Mouse (Mus musculus) kidney, adult 2 months (tissue): ENCODE measurements around the gene Chdh. TPM values are rescaled to one million over a fixed set of nuclear protein-coding genes. Genes with fewer than 3 reads are reported as not detected.

Experiments
- DNase-seq: peaks from one replicate; pipeline ENCODE4 v3.0.0; 2021
- H3K27ac ChIP-seq: fragments of 200-500 bp; 2 replicates; pipeline ENCODE4 v1.5.1; 2012; ENCODE audit warnings: low read depth, low read length, control low read depth, inconsistent platforms; ENCODE audit not compliant: insufficient read depth
- H3K27me3 ChIP-seq: fragments of 200-500 bp; replicated peaks from 2 replicates; pipeline ENCODE4 v1.6.1; 2012; ENCODE audit warnings: mild to moderate bottlenecking, moderate library complexity, low read length, inconsistent platforms; ENCODE audit not compliant: control insufficient read depth, insufficient read depth
- H3K36me3 ChIP-seq: fragments of 200-500 bp; 2 replicates; pipeline ENCODE4 v1.6.1; 2012; ENCODE audit warnings: mild to moderate bottlenecking, moderate library complexity, low read length, inconsistent platforms; ENCODE audit not compliant: control insufficient read depth, insufficient read depth
- H3K4me1 ChIP-seq: fragments of 200-500 bp; 2 replicates; pipeline ENCODE4 v1.6.1; 2011; ENCODE audit warnings: low read length; ENCODE audit not compliant: control insufficient read depth, insufficient read depth
- H3K4me3 ChIP-seq: fragments of 200-500 bp; 2 replicates; pipeline ENCODE4 v1.5.1; 2011; ENCODE audit warnings: mild to moderate bottlenecking, low read depth, low read length, control low read depth; ENCODE audit not compliant: insufficient read depth
- CTCF ChIP-seq: fragments of 200-500 bp; conservative IDR thresholded peaks from 2 replicates; pipeline ENCODE4 v1.5.1; 2011; ENCODE audit warnings: low read depth, mild to moderate bottlenecking, control low read depth, low read length, moderate library complexity, mixed read lengths; ENCODE audit not compliant: insufficient read depth, insufficient read length
- POLR2A ChIP-seq: fragments of 200-500 bp; IDR thresholded peaks from one replicate; pipeline ENCODE4 v1.6.1; 2011; ENCODE audit warnings: low read depth, low read length, control low read depth
- WGBS: fragments of 180-500 bp; shearing (Covaris S2); methylation state at CpG from one replicate; pipeline ENCODE4 v1.1.7; 2018; 5-methylcytosine and 5-hydroxymethylcytosine counted together
- polyA plus RNA-seq: library from polyadenylated mRNA; depleted of rRNA; stranded (reverse); fragments of >200 nt; gene quantifications from 2 replicates; pipeline ENCODE4 v1.2.3, GENCODE M21; 2012

Gene Chdh
- polyA plus RNA-seq, 1 experiment, result 112 TPM

- no peak for DNase-seq
- Histone ChIP-seq H3K36me3 (peaks cover 2% of the 10 kb centered on the region; the same call in 1 of the 2 replicates), H3K27me3 (no peaks in the 10 kb centered on the region), H3K27ac (no peak overlapping the region), H3K4me3 (no peak overlapping the region), H3K4me1 (peaks cover 10% of the 10 kb centered on the region)
- 80% methylated on average over 7 of the region's 7 CpGs for WGBS
- no peak for TF ChIP-seq CTCF
- no peak for TF ChIP-seq POLR2A
Measured at GRCm38 (mm10) chr14:30043356-30043940, 34.6 kb downstream of the Chdh start.

GRCm38 (mm10) chr14:30045239-30045638 lies 36.4 kb downstream of the Chdh start:
- TF ChIP-seq CTCF (no peak), POLR2A (no peak)
- DNase-seq, result no peak
- H3K36me3 ChIP-seq, result no peaks in the 10 kb centered on the region
- WGBS, result 74% methylated on average over 10 of the region's 10 CpGs
- H3K27me3 ChIP-seq, result no peaks in the 10 kb centered on the region
- peaks cover 18% of the 10 kb centered on the region for H3K4me1 ChIP-seq
- H3K27ac ChIP-seq, result no peak overlapping the region
- H3K4me3 ChIP-seq, result no peak overlapping the region

- Histone ChIP-seq H3K36me3 (no peaks in the 10 kb centered on the region), H3K4me3 (no peak overlapping the region), H3K4me1 (peaks cover 18% of the 10 kb centered on the region), H3K27me3 (no peaks in the 10 kb centered on the region), H3K27ac (no peak overlapping the region)
- no peak for DNase-seq
- no peak for TF ChIP-seq POLR2A
- WGBS, result 77% methylated on average over 8 of the region's 8 CpGs
Measured at GRCm38 (mm10) chr14:30045704-30046220, 36.9 kb downstream of the Chdh start.

GRCm38 (mm10) chr14:30046976-30047375 lies 38.2 kb downstream of the Chdh start:
- H3K27ac ChIP-seq, result no peak overlapping the region
- DNase-seq, result peak; percentile 86
- no peaks in the 10 kb centered on the region for H3K36me3 ChIP-seq
- TF ChIP-seq POLR2A (no peak), CTCF (no peak)
- H3K27me3 ChIP-seq, result no peaks in the 10 kb centered on the region
- no peak overlapping the region for H3K4me3 ChIP-seq
- peaks cover 18% of the 10 kb centered on the region for H3K4me1 ChIP-seq
- WGBS, result 51% methylated on average over 4 of the region's 4 CpGs

- TF ChIP-seq POLR2A, result no peak
- no peak for TF ChIP-seq CTCF
- DNase-seq, result no peak
- Histone ChIP-seq H3K4me1 (peaks cover 18% of the 10 kb centered on the region), H3K4me3 (no peak overlapping the region), H3K27ac (no peak overlapping the region), H3K36me3 (no peaks in the 10 kb centered on the region), H3K27me3 (no peaks in the 10 kb centered on the region)
- WGBS, result 94% methylated on average over 3 of the region's 3 CpGs
Measured at GRCm38 (mm10) chr14:30048049-30048448, 39.2 kb downstream of the Chdh start.

GRCm38 (mm10) chr14:30050280-30050679 lies 41.5 kb downstream of the Chdh start:
- Histone ChIP-seq H3K27ac (peak overlapping the region; percentile 81), H3K4me1 (peaks cover 18% of the 10 kb centered on the region), H3K27me3 (no peaks in the 10 kb centered on the region), H3K4me3 (no peak overlapping the region), H3K36me3 (no peaks in the 10 kb centered on the region)
- peak; percentile 75 for DNase-seq
- TF ChIP-seq POLR2A, result no peak
- no peak for TF ChIP-seq CTCF
- WGBS, result 64% methylated on average over 8 of the region's 8 CpGs

GRCm38 (mm10) chr14:30054922-30055321 lies 46.1 kb downstream of the Chdh start:
- 61% methylated on average over 7 of the region's 7 CpGs for WGBS
- no peaks in the 10 kb centered on the region for H3K27me3 ChIP-seq
- peaks cover 7% of the 10 kb centered on the region; the same call in 1 of the 2 replicates for H3K4me1 ChIP-seq
- no peaks in the 10 kb centered on the region for H3K36me3 ChIP-seq
- H3K4me3 ChIP-seq, result no peak overlapping the region
- DNase-seq, result no peak
- H3K27ac ChIP-seq, result no peak overlapping the region
- TF ChIP-seq CTCF, result no peak
- TF ChIP-seq POLR2A, result no peak
